Mouse (Mus musculus) myocyte (in vitro differentiated cells): ENCODE data around the gene Slc25a22.

ENCODE experiments used
- E2F4 ChIP-seq: IDR thresholded peaks from one replicate; pipeline ENCODE4 v1.6.1; 2011; ENCODE audit warnings: mild to moderate bottlenecking, control low read depth, moderate library complexity; ENCODE audit not compliant: insufficient read depth
- MAX ChIP-seq: IDR thresholded peaks from one replicate; pipeline ENCODE4 v1.6.1; 2011; ENCODE audit warnings: low read depth, mild to moderate bottlenecking, control low read depth
- POLR2A ChIP-seq: IDR thresholded peaks from one replicate; pipeline ENCODE4 v1.6.1; 2011; ENCODE audit warnings: low read depth, mild to moderate bottlenecking, control low read depth, moderate library complexity; ENCODE audit not compliant: insufficient read length
- POLR2AphosphoS2 ChIP-seq: IDR thresholded peaks from one replicate; pipeline ENCODE4 v1.6.1; 2011; ENCODE audit warnings: low read depth, control low read depth; ENCODE audit not compliant: insufficient read length
- TCF12 ChIP-seq: IDR thresholded peaks from one replicate; pipeline ENCODE4 v1.6.1; 2011; ENCODE audit warnings: mild to moderate bottlenecking, control low read depth; ENCODE audit not compliant: poor library complexity, insufficient read depth, severe bottlenecking

DNA sequence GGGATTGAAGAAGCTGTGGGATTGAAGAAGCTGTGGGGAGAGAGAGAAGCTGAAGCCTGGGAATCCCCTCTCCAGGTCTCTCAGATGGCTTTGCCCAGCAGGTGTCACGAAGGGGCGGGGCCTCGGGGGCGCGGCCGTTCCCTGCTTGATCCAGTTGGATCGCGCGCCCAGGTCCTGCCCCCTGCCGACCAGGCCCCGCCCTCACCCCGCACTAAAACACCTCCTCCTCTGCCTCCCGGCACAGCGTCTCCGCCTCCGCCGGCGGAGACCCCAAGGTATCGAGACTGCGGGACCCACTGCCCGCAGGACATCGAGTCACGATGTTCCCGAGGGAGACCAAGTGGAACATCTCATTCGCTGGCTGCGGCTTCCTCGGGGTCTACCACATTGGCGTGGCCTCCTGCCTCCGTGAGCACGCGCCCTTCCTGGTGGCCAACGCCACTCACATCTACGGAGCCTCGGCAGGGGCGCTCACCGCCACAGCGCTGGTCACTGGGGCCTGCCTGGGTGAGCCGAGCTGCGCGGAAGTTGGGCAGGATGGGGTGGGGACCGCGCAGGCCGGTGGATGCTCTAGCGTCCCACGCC lies 17.4 kb upstream of the Slc25a22 start, which contains the start of gene Pnpla2:
- TF ChIP-seq POLR2A (peak; percentile 74), TCF12 (no peak), POLR2AphosphoS2 (peak; percentile 82), MAX (no peak), E2F4 (no peak)
